Mouse (Mus musculus) hindbrain, postnatal 0 days (tissue): Measurements from ENCODE around the gene St8sia1. TPM values are rescaled to one million over a fixed set of nuclear protein-coding genes. Genes with fewer than 3 reads are reported as not detected.

Source experiments
- ATAC-seq: fragments of 200-750 bp; cut with Nextera tagmentation; 2 replicates; pipeline ENCODE4 v1.8.0; 2017; ENCODE audit warnings: mild to moderate bottlenecking, moderate TSS enrichment, moderate library complexity
- DNase-seq: peaks from one replicate; pipeline ENCODE4 v3.0.0-alpha.2; 2015; ENCODE audit warnings: low spot score
- H3K27ac ChIP-seq: fragments of 300-500 bp; sonication (generic); 2 replicates; pipeline ENCODE4 v1.5.1; 2014; ENCODE audit warnings: mild to moderate bottlenecking
- H3K27me3 ChIP-seq: fragments of 300-500 bp; sonication (generic); 2 replicates; pipeline ENCODE4 v1.6.1; 2014; ENCODE audit warnings: low read length, mixed read lengths; ENCODE audit not compliant: insufficient read depth
- H3K36me3 ChIP-seq: fragments of 300-500 bp; sonication (generic); 2 replicates; pipeline ENCODE4 v1.6.1; 2014; ENCODE audit warnings: low read length, mixed read lengths; ENCODE audit not compliant: insufficient read depth
- H3K4me1 ChIP-seq: fragments of 300-500 bp; sonication (generic); 2 replicates; pipeline ENCODE4 v1.6.1; 2014; ENCODE audit warnings: antibody characterized with exemption, low read length, mixed read lengths; ENCODE audit not compliant: insufficient read depth
- H3K4me2 ChIP-seq: fragments of 300-500 bp; sonication (generic); 2 replicates; pipeline ENCODE4 v1.6.1; 2014; ENCODE audit warnings: low read depth, mild to moderate bottlenecking, low read length, moderate library complexity, mixed read lengths
- H3K4me3 ChIP-seq: fragments of 300-500 bp; sonication (generic); 2 replicates; pipeline ENCODE4 v1.5.1; 2014; ENCODE audit warnings: low read length
- H3K9ac ChIP-seq: fragments of 300-500 bp; sonication (generic); replicated peaks from 2 replicates; pipeline ENCODE4 v1.6.1; 2014; ENCODE audit warnings: mild to moderate bottlenecking, low read length, moderate library complexity, mixed read lengths
- H3K9me3 ChIP-seq: fragments of 300-500 bp; sonication (generic); 2 replicates; pipeline ENCODE4 v1.6.1; 2016; ENCODE audit warnings: low read length, mixed read lengths
- CTCF ChIP-seq: IDR thresholded peaks from 2 replicates; pipeline ENCODE4 v1.5.1; 2016; ENCODE audit warnings: antibody characterized with exemption, control low read depth, low read depth
- WGBS: fragments of 180-500 bp; shearing (Covaris S2); extraction: QIAGEN DNeasy Blood & Tissue Kit; methylation state at CpG from one replicate; pipeline ENCODE4 v1.1.7; 2014; 5-methylcytosine and 5-hydroxymethylcytosine counted together
- polyA plus RNA-seq: library from polyadenylated mRNA; unstranded; fragments of >200 nt; fragmentation: Nextera tagmentation; extraction: Ambion mirVana; gene quantifications from 2 replicates; pipeline ENCODE4 v1.2.1, GENCODE M21; 2015
- total RNA-seq: library from RNA; depleted of rRNA; stranded (reverse); fragments of >200 nt; gene quantifications from 2 replicates; pipeline ENCODE4 v1.2.3, GENCODE M21; 2014

St8sia1 gene
- total and polyA plus RNA-seq, 2 experiments from 2014 or later = 3.7 to 18.0 TPM

DNA sequence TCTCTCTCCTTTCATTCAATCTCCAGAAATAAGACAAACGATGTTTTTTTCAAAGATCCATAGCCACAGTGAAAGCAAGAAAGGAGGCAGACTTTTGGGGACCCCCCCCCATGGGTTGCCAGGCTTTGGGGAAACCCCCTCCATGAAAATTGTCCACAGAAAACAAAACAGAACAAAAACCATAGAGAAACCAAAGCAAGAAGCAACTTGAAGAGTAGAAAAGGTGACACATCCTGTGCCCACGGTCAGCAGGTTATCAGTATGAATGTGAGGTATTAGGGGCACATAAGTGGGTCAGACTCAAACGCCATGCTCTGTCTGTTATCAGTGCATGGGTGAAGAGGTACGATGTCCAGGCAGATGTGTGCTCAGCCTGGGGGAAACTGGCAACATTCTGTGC lies 129.3 kb downstream of the St8sia1 start:
- Histone ChIP-seq H3K9me3 (no peaks in the 10 kb centered on the region), H3K27me3 (no peaks in the 10 kb centered on the region), H3K4me1 (peaks cover 4% of the 10 kb centered on the region; the same call in 1 of the 2 replicates), H3K27ac (no peak overlapping the region; the same call in 1 of the 2 replicates), H3K9ac (no peak overlapping the region), H3K36me3 (no peaks in the 10 kb centered on the region), H3K4me2 (no peak overlapping the region), H3K4me3 (no peak overlapping the region)
- DNase-seq (no peak), ATAC-seq (no peak)
- no peak for TF ChIP-seq CTCF
- 74% methylated on average over 4 of the region's 4 CpGs for WGBS

DNA sequence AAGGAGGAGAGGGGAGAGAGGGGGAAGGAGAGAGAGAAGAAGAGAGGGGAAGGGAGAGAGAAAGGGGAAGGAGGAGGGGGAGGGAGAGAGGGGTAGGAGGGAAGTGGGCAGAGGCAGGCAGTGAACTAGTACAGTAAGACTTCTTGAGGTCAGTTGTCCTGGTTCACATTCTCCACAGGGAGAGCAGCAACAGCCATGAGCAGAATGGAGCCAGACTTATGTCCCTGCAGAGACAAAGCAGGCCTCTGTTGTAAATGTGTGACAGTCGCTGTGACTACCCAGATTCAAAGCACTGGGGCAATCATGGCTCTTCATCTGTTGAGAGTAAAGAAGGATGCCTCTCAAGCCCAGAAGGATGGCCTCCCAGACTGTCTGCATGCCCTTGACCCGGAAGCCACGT lies 132.5 kb downstream of the St8sia1 start:
- no peak for TF ChIP-seq CTCF
- H3K9ac ChIP-seq = no peak overlapping the region
- no peak for ATAC-seq
- DNase-seq = no peak
- H3K4me2 ChIP-seq = no peak overlapping the region
- H3K9me3 ChIP-seq = no peaks in the 10 kb centered on the region
- no peak overlapping the region for H3K27ac ChIP-seq
- H3K4me3 ChIP-seq = no peak overlapping the region
- 91% methylated on average over 3 of the region's 3 CpGs for WGBS
- H3K27me3 ChIP-seq = no peaks in the 10 kb centered on the region
- peaks cover 4% of the 10 kb centered on the region; the same call in 1 of the 2 replicates for H3K4me1 ChIP-seq
- no peaks in the 10 kb centered on the region; the same call in 1 of the 2 replicates for H3K36me3 ChIP-seq

DNA sequence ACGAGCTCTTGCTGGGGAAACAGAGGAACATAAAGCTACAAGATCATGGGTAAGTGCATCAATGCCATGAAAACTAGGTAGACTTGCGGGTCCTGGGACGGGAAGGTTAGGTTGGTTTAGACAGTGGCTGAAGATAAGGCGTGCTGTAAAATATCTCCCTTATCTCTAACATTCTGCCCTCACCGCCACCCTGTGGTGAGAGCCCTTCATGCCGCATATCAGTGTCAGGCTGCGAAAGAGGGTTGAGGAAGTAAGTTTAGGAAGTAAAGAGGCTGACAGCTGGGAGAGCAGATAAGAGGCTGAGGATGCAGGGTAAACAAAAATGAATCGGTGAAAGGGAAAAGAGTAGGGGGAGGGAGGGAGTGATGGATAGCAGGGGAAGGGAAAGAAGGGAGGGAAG lies 133.0 kb downstream of the St8sia1 start:
- DNase-seq (no peak), ATAC-seq (no peak)
- no peak overlapping the region for H3K4me3 ChIP-seq
- no peaks in the 10 kb centered on the region for H3K9me3 ChIP-seq
- H3K4me2 ChIP-seq = no peak overlapping the region
- no peak overlapping the region for H3K27ac ChIP-seq
- no peak overlapping the region for H3K9ac ChIP-seq
- no peak; the same call in 1 of the 2 replicates for TF ChIP-seq CTCF
- no peaks in the 10 kb centered on the region; the same call in 1 of the 2 replicates for H3K36me3 ChIP-seq
- H3K4me1 ChIP-seq = peaks cover 4% of the 10 kb centered on the region; the same call in 1 of the 2 replicates
- 67% methylated on average over 8 of the region's 8 CpGs for WGBS
- H3K27me3 ChIP-seq = no peaks in the 10 kb centered on the region

DNA sequence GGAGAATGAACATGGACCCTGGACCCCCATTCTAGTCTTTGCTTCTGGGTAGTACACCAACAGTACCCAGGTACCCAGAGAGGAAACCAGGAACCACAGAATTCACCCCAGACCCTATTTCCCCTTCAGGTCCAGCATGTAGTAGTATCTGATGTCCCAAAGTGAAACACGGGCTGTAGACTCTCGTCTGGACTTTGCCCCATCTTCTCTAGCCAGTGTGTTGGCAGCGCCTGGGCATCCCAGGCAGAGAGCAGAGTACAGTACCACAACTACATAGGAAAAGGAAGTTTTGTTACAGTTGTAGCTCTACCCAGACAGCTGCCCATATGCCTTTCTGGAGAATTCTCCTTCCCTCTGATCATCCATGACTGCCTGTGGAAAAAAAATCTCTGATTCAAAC lies 134.0 kb downstream of the St8sia1 start:
- no peaks in the 10 kb centered on the region for H3K27me3 ChIP-seq
- no peaks in the 10 kb centered on the region for H3K9me3 ChIP-seq
- DNase-seq (no peak), ATAC-seq (no peak)
- no peaks in the 10 kb centered on the region for H3K4me1 ChIP-seq
- H3K27ac ChIP-seq = no peak overlapping the region
- no peak overlapping the region for H3K4me3 ChIP-seq
- WGBS = 98% methylated on average over 3 of the region's 3 CpGs
- H3K4me2 ChIP-seq = no peak overlapping the region
- TF ChIP-seq CTCF = no peak
- no peaks in the 10 kb centered on the region; the same call in 1 of the 2 replicates for H3K36me3 ChIP-seq
- no peak overlapping the region for H3K9ac ChIP-seq

DNA sequence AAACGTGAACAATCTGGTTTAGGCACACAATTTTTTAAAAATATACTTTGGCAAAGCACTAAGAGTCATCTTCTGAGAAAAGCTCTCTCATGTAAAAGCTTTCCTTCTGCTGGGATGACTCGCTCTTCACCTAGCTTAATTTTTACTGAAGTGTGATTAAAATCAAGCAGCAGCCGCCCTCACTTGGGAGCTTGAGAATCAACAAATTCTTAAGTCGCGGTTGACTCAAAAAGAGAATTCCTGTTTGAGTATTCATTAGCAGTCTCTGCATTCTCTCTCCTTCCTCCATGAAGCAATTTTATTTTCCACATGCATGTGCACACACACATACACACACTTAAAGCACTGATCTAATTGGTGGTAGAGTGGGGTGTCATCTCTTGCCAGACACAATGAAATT lies 138.8 kb downstream of the St8sia1 start:
- ATAC-seq (no peak), DNase-seq (no peak)
- no peaks in the 10 kb centered on the region for H3K9me3 ChIP-seq
- no peak for TF ChIP-seq CTCF
- H3K4me3 ChIP-seq = no peak overlapping the region
- H3K27ac ChIP-seq = no peak overlapping the region
- no peaks in the 10 kb centered on the region; the same call in 1 of the 2 replicates for H3K36me3 ChIP-seq
- no peak overlapping the region for H3K9ac ChIP-seq
- no peaks in the 10 kb centered on the region for H3K4me1 ChIP-seq
- H3K27me3 ChIP-seq = no peaks in the 10 kb centered on the region
- no peak overlapping the region for H3K4me2 ChIP-seq
- WGBS = 68% methylated on average over 5 of the region's 5 CpGs

DNA sequence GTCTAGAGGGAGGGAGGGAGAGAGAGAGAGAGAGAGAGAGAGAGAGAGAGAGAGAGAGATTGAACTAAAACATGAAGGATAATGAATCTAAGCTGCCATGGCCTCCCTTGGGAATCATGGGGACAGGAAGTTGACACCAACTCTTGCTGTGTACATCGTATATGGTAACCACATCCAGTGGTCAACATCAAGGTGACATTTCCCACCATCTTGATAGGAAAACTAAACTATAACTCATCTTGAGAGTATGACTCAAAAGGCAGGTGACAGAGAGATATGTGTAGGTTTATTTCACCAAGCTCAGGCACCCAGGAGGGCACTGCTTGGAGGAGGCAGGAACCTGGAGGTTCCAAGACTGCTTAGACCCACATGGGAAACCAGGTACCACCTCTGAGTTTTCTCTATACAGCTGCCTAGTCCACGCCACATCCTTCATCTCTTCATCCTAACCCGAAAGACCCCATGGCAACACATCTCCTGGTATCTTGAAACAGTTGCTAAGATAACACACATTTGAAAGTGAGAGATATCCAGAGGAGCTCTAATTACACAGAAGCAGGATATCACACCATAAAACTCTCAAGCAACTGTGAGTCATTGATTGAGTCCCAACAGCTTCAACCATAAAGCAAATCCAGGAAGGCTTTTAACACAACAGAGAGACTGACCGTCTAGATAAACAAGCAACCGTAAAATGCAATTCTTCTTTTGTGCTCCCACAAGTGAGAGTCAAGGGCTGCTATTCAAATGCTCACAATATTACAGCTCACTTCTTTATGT lies 141.1 kb downstream of the St8sia1 start:
- Histone ChIP-seq H3K9ac (no peak overlapping the region), H3K4me2 (no peak overlapping the region), H3K4me3 (no peak overlapping the region), H3K27me3 (no peaks in the 10 kb centered on the region), H3K27ac (no peak overlapping the region), H3K9me3 (no peaks in the 10 kb centered on the region), H3K4me1 (no peaks in the 10 kb centered on the region), H3K36me3 (no peaks in the 10 kb centered on the region; the same call in 1 of the 2 replicates)
- no peak for TF ChIP-seq CTCF
- DNase-seq (no peak), ATAC-seq (no peak)
- 81% methylated on average over 5 of the region's 5 CpGs for WGBS

DNA sequence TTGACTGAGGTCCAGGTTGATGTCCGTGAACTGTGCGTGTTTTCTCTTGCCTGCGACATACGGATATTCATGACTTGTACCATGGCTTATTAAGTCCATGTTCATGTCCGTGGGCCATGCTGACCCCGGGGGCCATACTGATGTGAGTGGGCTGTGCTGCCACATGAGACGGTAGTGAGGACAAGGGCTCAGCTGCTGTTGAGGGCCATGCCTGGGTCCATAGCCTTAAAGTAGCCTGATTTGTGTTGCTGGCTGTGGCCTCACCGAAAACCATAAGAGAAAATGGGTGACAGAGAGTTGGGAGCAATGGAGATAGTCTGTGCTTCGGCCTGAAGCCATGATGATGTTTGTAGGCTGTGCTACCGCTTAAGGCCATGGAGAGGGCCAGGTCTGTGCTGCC lies 145.9 kb downstream of the St8sia1 start:
- Histone ChIP-seq H3K4me1 (no peaks in the 10 kb centered on the region), H3K9me3 (no peaks in the 10 kb centered on the region), H3K27me3 (no peaks in the 10 kb centered on the region), H3K4me3 (no peak overlapping the region), H3K9ac (no peak overlapping the region), H3K27ac (no peak overlapping the region), H3K36me3 (no peaks in the 10 kb centered on the region), H3K4me2 (no peak overlapping the region)
- no peak for TF ChIP-seq CTCF
- WGBS = 92% methylated on average over 10 of the region's 10 CpGs
- DNase-seq = no peak
- ATAC-seq = no peak
